Mouse (Mus musculus) erythroblast, embryonic 14.5 days (primary cell): ENCODE measurements at regions not wholly inside any gene's neighbourhood (a gene's known extent, or its start where the extent isn't known, plus 50 kb on each side); places are given as distances from the start of the nearest gene placed in this dataset.

Experiments used
- H3K27me3 ChIP-seq: 2 replicates; pipeline ENCODE4 v1.6.1; 2012; ENCODE audit warnings: inconsistent platforms; ENCODE audit not compliant: control insufficient read depth
- H3K36me3 ChIP-seq: 2 replicates; pipeline ENCODE4 v1.6.1; 2012; ENCODE audit warnings: mild to moderate bottlenecking, inconsistent platforms; ENCODE audit not compliant: control insufficient read depth
- H3K4me1 ChIP-seq: 2 replicates; pipeline ENCODE4 v1.6.1; 2012; ENCODE audit warnings: inconsistent platforms; ENCODE audit not compliant: control insufficient read depth
- H3K4me3 ChIP-seq: replicated peaks from 2 replicates; pipeline ENCODE3; 2012; ENCODE audit warnings: moderate library complexity, mild to moderate bottlenecking, inconsistent platforms
- H3K9me3 ChIP-seq: 2 replicates; pipeline ENCODE4 v1.6.1; 2012; ENCODE audit warnings: low read length, inconsistent platforms, mixed read lengths; ENCODE audit not compliant: control insufficient read depth
- GATA1 ChIP-seq: IDR thresholded peaks from 2 replicates; pipeline ENCODE4 v1.6.1; 2012; ENCODE audit warnings: low read length, inconsistent platforms, mixed read lengths
- TAL1 ChIP-seq: IDR thresholded peaks from 3 replicates; pipeline ENCODE4 v1.6.1; 2012; ENCODE audit warnings: low read length, inconsistent platforms, mixed read lengths

DNA sequence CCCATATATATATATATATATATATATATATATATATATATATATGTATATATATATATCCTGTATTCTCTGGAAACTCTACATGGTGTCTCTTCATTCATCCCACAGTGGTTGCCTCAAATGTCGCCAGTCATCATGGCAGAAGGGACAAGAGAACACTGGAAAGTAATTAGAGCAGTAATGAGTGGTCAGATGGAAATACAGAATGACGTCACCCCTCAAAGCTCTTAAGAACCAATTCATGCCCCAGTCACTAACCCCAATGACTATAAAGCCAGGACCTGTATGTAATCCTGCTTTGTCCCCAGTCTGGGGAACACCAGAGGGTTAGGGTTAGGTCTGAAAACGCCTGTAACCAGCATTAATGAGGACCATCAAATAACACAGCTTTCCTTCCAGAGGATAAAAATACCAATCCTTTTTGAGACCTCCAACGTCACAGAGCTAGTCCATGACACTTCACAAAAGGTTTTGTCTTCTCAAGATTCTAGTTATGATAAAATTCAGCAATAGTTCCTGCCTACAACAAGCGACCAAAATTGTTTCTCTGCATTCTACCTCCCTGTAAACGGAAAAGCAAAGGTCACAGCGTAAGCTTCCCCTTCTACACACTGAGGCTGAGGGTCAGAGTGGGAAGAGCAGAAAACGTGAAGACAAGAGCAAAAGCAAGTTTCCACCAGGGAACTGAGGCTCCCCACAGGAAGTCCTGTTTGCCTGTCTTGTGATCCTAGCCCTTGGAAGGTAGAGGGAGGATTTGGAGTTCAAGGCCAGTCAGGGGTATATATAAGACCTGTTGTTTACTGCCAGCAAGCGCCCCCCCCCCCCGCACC, 99.5 kb downstream of the Tmco5 start:
- no peak for TF ChIP-seq GATA1
- no peak for TF ChIP-seq TAL1
- Histone ChIP-seq H3K4me1 (no peaks in the 10 kb centered on the region), H3K27me3 (peaks cover 39% of the 10 kb centered on the region), H3K36me3 (no peaks in the 10 kb centered on the region), H3K4me3 (no peak overlapping the region), H3K9me3 (no peaks in the 10 kb centered on the region; the same call in 1 of the 2 replicates)

DNA sequence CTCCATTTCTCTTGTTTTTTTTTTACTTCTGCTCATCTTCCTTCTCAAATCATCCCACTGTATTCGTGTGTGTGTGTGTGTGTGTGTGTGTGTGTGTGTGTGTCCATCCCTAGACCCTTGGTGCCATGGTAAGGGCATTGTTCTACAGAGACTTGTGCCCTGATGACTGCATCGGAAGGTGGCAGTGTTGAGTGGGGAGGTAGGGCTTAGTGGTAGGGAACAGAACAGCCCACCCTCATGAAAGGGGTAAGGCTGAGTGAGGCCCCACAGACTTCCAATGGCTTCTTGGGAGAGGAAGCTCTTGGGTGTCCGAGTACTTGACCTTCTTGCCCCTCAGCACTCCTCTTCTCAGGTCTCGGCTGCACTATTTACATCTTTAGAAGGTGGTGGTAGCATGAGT, 100.3 kb downstream of the Tmco5 start:
- Histone ChIP-seq H3K4me3 (no peak overlapping the region), H3K9me3 (no peaks in the 10 kb centered on the region; the same call in 1 of the 2 replicates), H3K4me1 (no peaks in the 10 kb centered on the region), H3K36me3 (no peaks in the 10 kb centered on the region), H3K27me3 (peaks cover 35% of the 10 kb centered on the region)
- TF ChIP-seq TAL1 (no peak), GATA1 (no peak)

DNA sequence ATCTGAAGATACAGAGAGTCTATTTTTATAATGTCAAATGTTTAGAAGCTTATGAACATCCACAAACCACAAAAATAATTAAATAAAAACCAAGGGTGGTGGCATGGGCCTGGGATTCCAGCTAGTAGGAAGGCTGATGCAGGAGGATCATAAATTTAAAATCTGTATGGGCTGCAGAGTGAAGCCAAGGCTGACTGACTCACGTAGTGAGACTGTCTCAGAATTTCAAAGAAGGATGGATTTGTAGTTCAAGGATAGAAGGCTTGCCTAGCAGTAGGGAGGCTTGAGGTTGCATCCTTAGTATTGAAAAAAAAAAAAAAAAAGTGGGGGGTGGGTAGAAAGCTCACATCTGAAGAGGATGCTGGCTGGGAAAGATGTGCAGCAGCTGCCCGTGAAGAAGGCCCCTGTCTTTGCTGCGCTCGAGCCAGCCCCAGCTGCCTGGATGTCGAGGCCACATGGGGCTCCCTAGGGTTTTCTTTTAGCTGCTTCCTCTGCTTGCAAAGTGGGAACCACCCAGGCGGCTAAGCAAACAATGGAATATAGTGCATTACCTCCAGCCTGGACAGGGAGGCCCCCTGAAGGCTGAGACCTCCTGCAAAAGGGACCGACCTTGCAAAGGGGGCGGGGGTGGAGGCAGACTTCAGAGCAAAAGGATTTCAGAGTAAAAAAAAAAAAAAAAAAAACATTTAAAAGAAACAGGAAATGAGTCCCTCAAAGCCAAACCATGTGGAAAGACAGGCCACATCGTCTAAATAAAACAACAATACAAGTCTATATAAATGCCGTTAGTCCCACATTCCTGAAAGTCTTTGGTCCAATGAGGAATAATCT, 101.3 kb downstream of the Tmco5 start:
- Histone ChIP-seq H3K9me3 (no peaks in the 10 kb centered on the region; the same call in 1 of the 2 replicates), H3K36me3 (no peaks in the 10 kb centered on the region), H3K4me1 (no peaks in the 10 kb centered on the region), H3K4me3 (no peak overlapping the region), H3K27me3 (peaks cover 26% of the 10 kb centered on the region)
- TF ChIP-seq GATA1 (no peak), TAL1 (no peak)

DNA sequence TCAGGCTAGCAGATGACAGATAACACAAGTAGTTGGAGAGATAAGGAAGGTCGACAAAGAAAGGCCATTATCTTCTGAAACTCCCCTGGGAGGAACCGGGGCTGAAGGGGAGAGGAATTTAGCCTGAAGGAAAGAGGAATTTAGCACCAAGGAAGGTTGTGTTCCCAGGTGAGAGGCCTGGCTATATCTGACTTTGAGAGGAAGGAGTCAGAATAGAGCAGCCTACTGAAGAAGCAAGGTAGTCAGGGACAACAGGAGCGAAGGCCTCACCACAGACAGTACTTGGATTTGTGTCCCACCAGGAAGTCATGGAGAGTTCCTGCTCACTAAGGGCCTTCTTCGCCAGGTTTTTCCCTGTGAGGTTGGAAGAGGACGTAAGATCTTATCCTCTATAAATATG, 102.2 kb downstream of the Tmco5 start:
- Histone ChIP-seq H3K36me3 (no peaks in the 10 kb centered on the region), H3K4me3 (no peak overlapping the region), H3K4me1 (no peaks in the 10 kb centered on the region), H3K27me3 (peaks cover 16% of the 10 kb centered on the region), H3K9me3 (no peaks in the 10 kb centered on the region; the same call in 1 of the 2 replicates)
- no peak for TF ChIP-seq GATA1
- TF ChIP-seq TAL1: no peak

DNA sequence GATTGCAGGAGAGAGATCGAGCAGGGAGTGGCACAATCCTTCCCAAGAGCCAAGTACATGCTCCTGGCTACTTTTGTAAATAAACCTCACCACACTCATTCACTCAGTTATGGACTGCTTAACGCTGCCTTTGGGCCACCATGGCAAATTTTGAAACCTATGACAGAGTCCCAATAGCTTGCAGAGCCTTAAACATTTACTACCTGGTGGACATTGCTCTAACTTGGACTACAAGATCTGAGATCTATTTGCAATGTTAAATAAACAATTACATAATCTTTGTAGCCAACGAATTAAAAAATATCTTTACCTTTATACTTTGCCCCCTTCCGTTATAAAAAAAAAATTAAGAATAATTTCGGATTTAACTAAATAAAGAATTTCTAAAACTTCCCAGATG, 104.9 kb downstream of the Tmco5 start:
- TF ChIP-seq GATA1 (no peak), TAL1 (no peak)
- H3K9me3 ChIP-seq: no peaks in the 10 kb centered on the region; the same call in 1 of the 2 replicates
- no peaks in the 10 kb centered on the region; the same call in 1 of the 2 replicates for H3K27me3 ChIP-seq
- no peaks in the 10 kb centered on the region for H3K4me1 ChIP-seq
- H3K4me3 ChIP-seq: no peak overlapping the region
- no peaks in the 10 kb centered on the region for H3K36me3 ChIP-seq

DNA sequence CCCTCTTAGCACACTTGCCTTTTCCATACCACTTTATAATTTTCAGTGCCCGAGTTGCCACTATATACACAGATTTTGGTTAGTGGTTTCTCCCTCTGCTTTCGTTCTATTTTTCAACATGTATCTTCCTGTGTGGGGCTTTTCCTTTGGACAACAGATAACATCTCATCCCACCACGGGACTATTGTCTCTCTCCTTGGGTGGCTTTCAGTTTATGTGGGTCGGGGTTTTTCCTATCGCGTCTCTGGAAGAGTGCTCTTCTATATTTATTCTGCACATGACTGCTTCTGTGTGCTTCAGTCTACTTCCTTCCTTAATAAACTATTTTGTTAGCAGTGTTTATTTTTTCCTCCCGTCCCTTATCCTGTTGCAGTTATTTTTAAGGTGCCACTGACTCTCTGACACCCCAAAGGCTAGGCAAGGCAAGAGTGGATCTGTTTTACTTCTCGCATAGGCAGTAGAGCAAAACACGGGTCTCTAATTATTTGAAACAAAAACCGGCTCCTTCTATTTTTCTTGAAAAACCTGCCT, 105.4 kb downstream of the Tmco5 start:
- no peaks in the 10 kb centered on the region for H3K4me1 ChIP-seq
- H3K4me3 ChIP-seq: no peak overlapping the region
- TF ChIP-seq GATA1: no peak
- H3K27me3 ChIP-seq: no peaks in the 10 kb centered on the region
- H3K9me3 ChIP-seq: no peaks in the 10 kb centered on the region; the same call in 1 of the 2 replicates
- H3K36me3 ChIP-seq: no peaks in the 10 kb centered on the region

DNA sequence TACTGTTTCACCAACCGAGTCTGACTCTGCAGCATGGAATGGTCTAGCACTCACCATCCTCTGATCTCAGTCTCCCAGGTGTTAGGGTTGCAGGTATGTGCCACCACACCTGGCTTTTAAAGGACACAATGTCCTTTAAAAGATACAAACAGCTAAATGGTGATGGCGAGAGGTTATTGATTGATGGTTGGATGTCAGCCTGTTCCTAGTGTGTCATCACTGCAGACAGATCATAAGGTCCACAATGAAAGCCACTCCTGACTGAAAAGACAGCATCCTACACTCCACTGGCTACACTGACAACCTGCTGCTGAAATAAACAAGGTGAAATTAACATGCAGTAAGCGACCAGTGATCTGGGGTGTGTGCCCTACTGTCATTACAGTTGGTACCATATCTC, 106.1 kb downstream of the Tmco5 start:
- no peaks in the 10 kb centered on the region; the same call in 1 of the 2 replicates for H3K9me3 ChIP-seq
- no peaks in the 10 kb centered on the region for H3K36me3 ChIP-seq
- H3K4me1 ChIP-seq: no peaks in the 10 kb centered on the region
- H3K4me3 ChIP-seq: no peak overlapping the region
- TF ChIP-seq GATA1 (no peak), TAL1 (no peak)
- no peaks in the 10 kb centered on the region for H3K27me3 ChIP-seq

DNA sequence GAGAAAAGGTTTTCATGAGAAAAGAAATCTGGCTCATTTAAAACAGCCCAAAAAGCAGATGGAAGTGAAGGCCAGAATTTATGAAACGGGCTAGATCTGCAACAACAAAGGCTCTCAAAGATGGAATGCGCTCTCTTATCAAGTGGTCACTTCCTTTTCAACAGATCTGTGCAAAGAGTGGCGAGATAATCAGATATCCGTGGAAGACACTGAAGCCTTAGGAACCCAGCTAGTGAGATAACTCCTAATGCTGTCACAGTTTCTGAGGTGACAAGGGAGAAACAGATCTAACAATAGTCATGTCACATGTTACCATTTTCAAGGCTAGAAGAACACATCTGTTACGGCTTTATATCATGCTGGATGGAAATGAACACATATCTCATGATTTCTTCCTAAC, 107.1 kb downstream of the Tmco5 start:
- H3K4me1 ChIP-seq: no peaks in the 10 kb centered on the region
- TF ChIP-seq TAL1 (no peak), GATA1 (no peak)

DNA sequence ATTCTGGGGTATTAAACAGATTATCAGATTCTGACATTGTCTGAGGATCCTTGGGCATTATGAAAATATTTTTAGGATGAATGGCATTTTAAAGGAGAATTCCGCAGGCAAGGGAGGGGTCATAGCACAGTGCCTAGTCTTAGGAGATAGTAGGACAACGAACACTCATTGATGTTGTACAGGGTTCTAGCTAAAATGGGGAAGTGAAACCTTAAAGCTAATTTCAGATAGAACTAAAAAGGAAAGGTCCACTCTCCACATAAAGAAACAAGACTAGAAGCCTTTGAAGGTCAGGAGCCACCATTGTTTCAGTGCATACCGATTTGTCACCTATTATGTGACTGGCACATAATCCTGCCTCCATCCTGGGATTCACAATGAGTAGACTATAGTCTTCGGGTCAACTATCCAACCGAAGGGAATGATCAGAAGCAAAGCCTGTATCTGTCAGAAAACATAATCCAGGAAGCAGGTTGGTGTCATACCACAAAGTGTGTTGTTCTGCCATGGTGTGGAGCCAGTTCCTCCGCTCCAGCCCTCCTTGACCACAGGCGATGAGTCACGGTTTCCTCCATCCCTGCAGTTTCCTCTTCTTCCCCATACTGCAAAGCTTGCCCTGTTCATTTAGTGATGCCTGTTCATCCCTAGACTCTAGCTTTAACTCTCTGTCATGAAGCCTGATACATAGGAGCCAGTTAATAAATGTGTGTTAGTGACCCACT, 110.6 kb downstream of the Tmco5 start:
- H3K4me3 ChIP-seq: no peak overlapping the region
- TF ChIP-seq TAL1 (no peak), GATA1 (no peak)
- no peaks in the 10 kb centered on the region for H3K36me3 ChIP-seq
- H3K9me3 ChIP-seq: no peaks in the 10 kb centered on the region
- H3K4me1 ChIP-seq: 0 out of 2 replicates have a peak, but pooled peaks cover 1% of the 10 kb centered on the region
- no peaks in the 10 kb centered on the region for H3K27me3 ChIP-seq

More for the DNA sequence above, 107.1 kb downstream of the Tmco5 start:
- H3K4me3 ChIP-seq: no peak overlapping the region
- no peaks in the 10 kb centered on the region for H3K27me3 ChIP-seq
- no peaks in the 10 kb centered on the region for H3K36me3 ChIP-seq
- H3K9me3 ChIP-seq: no peaks in the 10 kb centered on the region; the same call in 1 of the 2 replicates
